Mouse (Mus musculus) myocyte (in vitro differentiated cells): ENCODE measurements around the gene Nudt5. TPM values are rescaled to one million over a fixed set of nuclear protein-coding genes. Genes with fewer than 3 reads are reported as not detected.
A peak's percentile ranks its signal among the peaks of the same experiment; 100 is the strongest.

Experiments used
- H3K27me3 ChIP-seq: one replicate; pipeline ENCODE4 v1.6.1; 2011; ENCODE audit not compliant: control insufficient read depth, insufficient read depth, insufficient read length
- H3K36me3 ChIP-seq: one replicate; pipeline ENCODE4 v1.6.1; 2011; ENCODE audit not compliant: control insufficient read depth, insufficient read depth
- H3K4me2 ChIP-seq: one replicate; pipeline ENCODE4 v1.6.1; 2011; ENCODE audit warnings: low read depth, control low read depth
- H3K4me3 ChIP-seq: one replicate; pipeline ENCODE4 v1.5.1; 2011; ENCODE audit warnings: mild to moderate bottlenecking, control low read depth, moderate library complexity
- H3K79me2 ChIP-seq: one replicate; pipeline ENCODE4 v1.6.1; 2011; ENCODE audit not compliant: control insufficient read depth, insufficient read depth
- H3ac ChIP-seq: one replicate; pipeline ENCODE4 v1.6.1; 2011; ENCODE audit not compliant: control insufficient read depth, insufficient read length
- CEBPB ChIP-seq: IDR thresholded peaks from 2 replicates; pipeline ENCODE4 v1.6.1; 2011; ENCODE audit warnings: mild to moderate bottlenecking, moderate library complexity; ENCODE audit not compliant: poor library complexity, insufficient read depth, severe bottlenecking
- E2F4 ChIP-seq: IDR thresholded peaks from one replicate; pipeline ENCODE4 v1.6.1; 2011; ENCODE audit warnings: mild to moderate bottlenecking, control low read depth, moderate library complexity; ENCODE audit not compliant: insufficient read depth
- MAX ChIP-seq: IDR thresholded peaks from one replicate; pipeline ENCODE4 v1.6.1; 2011; ENCODE audit warnings: low read depth, mild to moderate bottlenecking, control low read depth
- MYOD1 ChIP-seq, 3 experiments: IDR thresholded peaks; one replicate each; pipeline ENCODE4 v1.6.1; 2011; ENCODE audit warnings: control low read depth in 2 of 3, low read depth in 2 of 3, mild to moderate bottlenecking in 2 of 3, moderate library complexity in 1 of 3; ENCODE audit not compliant: insufficient read length in 2 of 3, control insufficient read depth in 1 of 3
- MYOG ChIP-seq, 3 experiments: IDR thresholded peaks; one replicate each; pipeline ENCODE4 v1.6.1; 2011; ENCODE audit warnings: control low read depth in 2 of 3, low read depth in 2 of 3, mild to moderate bottlenecking in 2 of 3; ENCODE audit not compliant: insufficient read length in 2 of 3, control insufficient read depth in 1 of 3, insufficient read depth in 1 of 3
- POLR2A ChIP-seq: IDR thresholded peaks from one replicate; pipeline ENCODE4 v1.6.1; 2011; ENCODE audit warnings: low read depth, mild to moderate bottlenecking, control low read depth, moderate library complexity; ENCODE audit not compliant: insufficient read length
- POLR2AphosphoS2 ChIP-seq: IDR thresholded peaks from one replicate; pipeline ENCODE4 v1.6.1; 2011; ENCODE audit warnings: low read depth, control low read depth; ENCODE audit not compliant: insufficient read length
- REST ChIP-seq: IDR thresholded peaks from one replicate; pipeline ENCODE4 v1.6.1; 2011; ENCODE audit warnings: mild to moderate bottlenecking, control low read depth, moderate library complexity; ENCODE audit not compliant: insufficient read depth, insufficient read length
- SRF ChIP-seq: IDR thresholded peaks from one replicate; pipeline ENCODE4 v1.6.1; 2011; ENCODE audit warnings: low read depth; ENCODE audit not compliant: control insufficient read depth, insufficient read length
- TCF12 ChIP-seq: IDR thresholded peaks from one replicate; pipeline ENCODE4 v1.6.1; 2011; ENCODE audit warnings: mild to moderate bottlenecking, control low read depth; ENCODE audit not compliant: poor library complexity, insufficient read depth, severe bottlenecking
- TCF3 ChIP-seq: IDR thresholded peaks from one replicate; pipeline ENCODE4 v1.6.1; 2011; ENCODE audit warnings: low read depth, control low read depth; ENCODE audit not compliant: insufficient read length
- USF1 ChIP-seq: IDR thresholded peaks from one replicate; pipeline ENCODE4 v1.6.1; 2011; ENCODE audit warnings: low read depth, mild to moderate bottlenecking, control low read depth, moderate library complexity
- polyA plus RNA-seq: library from polyadenylated mRNA; unstranded; fragments of >200 nt; fragmentation: generic; extraction: Trizol; gene quantifications from one replicate; pipeline ENCODE4 v1.2.1, GENCODE M21; 2012; ENCODE audit warnings: missing spikeins

Nudt5 gene
- 38.1 TPM for polyA plus RNA-seq

DNA sequence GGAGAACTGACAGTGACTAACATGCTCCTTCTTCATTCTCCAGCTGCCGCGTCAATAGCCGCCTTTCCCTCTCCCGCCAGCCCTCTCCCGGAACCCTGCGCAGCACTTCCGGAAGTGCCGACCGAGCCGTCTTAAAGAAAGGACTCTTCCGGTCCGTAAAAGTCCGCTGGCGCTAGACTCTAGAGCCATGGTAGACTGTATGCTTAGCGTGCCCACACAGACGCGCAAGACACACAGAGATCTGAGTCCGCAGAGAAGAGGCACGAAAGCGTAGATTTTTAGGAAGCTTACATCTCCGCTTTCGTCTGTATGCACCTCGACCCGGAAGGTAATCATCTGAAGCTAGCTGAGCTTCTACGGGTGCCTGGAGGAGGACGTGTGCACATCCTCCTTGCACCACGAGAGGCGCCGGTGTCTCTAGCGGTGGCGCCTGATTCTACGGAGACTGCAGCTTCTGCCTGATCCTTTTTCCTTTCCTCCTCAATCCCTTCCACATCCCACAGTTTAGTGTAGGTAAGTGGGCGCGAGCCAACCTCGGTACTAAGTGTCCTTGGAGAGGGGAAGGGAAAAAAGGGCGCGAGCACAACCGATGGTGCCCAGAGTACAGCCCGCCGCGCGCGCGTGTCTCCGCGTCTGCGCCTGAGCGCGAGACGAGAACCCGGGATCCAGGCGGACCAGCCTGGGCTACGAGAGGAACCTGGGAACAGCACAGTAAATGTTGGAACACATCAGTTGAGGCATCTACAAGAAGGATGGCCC lies at the start of gene Nudt5, which contains the start of gene Cdc123:
Nudt5 (plus strand) TSS at position 147 of the 759 bp plus-strand sequence.
Cdc123 (minus strand) TSS at position 292 of the 759 bp plus-strand sequence.
- H3ac ChIP-seq, result peak within 1 kb of the TSS; percentile 48
- H3K4me3 ChIP-seq, result peak within 1 kb of the TSS; percentile 79
- TF ChIP-seq TCF12 (no peak), POLR2AphosphoS2 (peak; percentile 81), MYOD1 (IDR thresholded peaks at IDR 0.05; ENCODE audit: control insufficient read depth in 1 of 3, insufficient read length in 2 of 3, low read depth in 2 of 3) (peak in 1 of 3 experiments; percentile 23), USF1 (no peak), REST (no peak), POLR2A (peak; percentile 78), SRF (peak; percentile 41), E2F4 (peak; percentile 69), CEBPB (no peak), TCF3 (no peak), MYOG (IDR thresholded peaks at IDR 0.05; ENCODE audit: control insufficient read depth in 1 of 3, insufficient read depth in 1 of 3, insufficient read length in 2 of 3, low read depth in 2 of 3) (peak in 1 of 3 experiments; percentile 27), MAX (no peak)

DNA sequence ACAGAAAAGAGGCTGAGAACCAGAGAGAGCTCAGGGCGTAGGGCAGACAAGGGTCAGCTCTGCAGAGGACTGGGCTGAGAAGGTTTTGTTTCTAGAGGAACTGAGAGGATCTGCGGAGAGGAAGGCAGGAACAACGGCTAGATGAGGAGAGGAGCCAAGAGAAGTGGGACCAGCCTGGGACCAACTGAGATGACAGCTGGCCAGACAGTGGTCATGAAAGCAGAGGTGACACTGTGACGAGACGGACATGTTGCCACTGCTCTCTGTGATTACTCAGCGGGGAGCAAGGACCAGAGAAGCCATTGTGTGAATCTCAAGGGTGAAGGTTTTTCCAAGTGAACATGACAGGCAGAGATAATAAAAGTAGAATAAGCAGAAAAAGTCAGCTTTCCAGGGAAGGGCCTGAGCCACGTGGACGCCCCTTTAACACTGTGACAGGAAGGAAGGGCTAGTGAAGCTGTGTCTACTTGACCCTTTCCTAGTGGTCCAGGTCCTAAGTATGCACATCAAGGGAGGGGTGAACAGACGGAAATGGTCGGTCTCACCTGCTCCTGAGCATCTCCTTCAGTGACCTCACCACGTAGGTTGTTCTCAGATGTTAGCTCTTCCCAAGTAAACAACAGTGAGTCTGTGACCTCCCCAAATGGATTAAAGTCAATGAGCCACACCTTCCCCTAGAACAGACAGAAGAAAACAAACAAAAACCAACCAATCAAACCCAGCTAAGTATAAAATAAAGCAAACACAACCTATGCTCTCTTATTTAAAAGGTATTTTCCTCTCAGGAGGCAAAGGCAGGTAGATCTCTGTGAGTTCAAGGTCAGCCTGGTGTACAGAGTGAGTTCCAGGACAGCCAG lies 46.8 kb upstream of the Nudt5 start:
- Histone ChIP-seq H3K79me2 (no peaks in the 10 kb centered on the region), H3K36me3 (peaks cover 14% of the 10 kb centered on the region), H3ac (no peak overlapping the region), H3K4me2 (no peak overlapping the region), H3K27me3 (no peaks in the 10 kb centered on the region), H3K4me3 (no peak overlapping the region)
- TF ChIP-seq CEBPB, result no peak
- no peak for TF ChIP-seq E2F4
- no peak for TF ChIP-seq REST
- no peak for TF ChIP-seq TCF3
- no peak for TF ChIP-seq USF1
- TF ChIP-seq MAX, result no peak
- no peak for TF ChIP-seq MYOG (IDR thresholded peaks at IDR 0.05; ENCODE audit: control insufficient read depth in 1 of 3, insufficient read depth in 1 of 3, insufficient read length in 2 of 3, low read depth in 2 of 3)
- TF ChIP-seq SRF, result no peak
- no peak for TF ChIP-seq TCF12
- TF ChIP-seq MYOD1 (IDR thresholded peaks at IDR 0.05; ENCODE audit: control insufficient read depth in 1 of 3, insufficient read length in 2 of 3, low read depth in 2 of 3), result no peak
- no peak for TF ChIP-seq POLR2A
- TF ChIP-seq POLR2AphosphoS2, result no peak

More for the DNA sequence above, at the start of gene Nudt5, which contains the start of gene Cdc123:
- Histone ChIP-seq H3K27me3 (no peaks in the 10 kb centered on the region), H3K4me2 (peak within 1 kb of the TSS; percentile 85), H3K79me2 (peaks cover 58% of the 10 kb centered on the region), H3K36me3 (peaks cover 12% of the 10 kb centered on the region)

DNA sequence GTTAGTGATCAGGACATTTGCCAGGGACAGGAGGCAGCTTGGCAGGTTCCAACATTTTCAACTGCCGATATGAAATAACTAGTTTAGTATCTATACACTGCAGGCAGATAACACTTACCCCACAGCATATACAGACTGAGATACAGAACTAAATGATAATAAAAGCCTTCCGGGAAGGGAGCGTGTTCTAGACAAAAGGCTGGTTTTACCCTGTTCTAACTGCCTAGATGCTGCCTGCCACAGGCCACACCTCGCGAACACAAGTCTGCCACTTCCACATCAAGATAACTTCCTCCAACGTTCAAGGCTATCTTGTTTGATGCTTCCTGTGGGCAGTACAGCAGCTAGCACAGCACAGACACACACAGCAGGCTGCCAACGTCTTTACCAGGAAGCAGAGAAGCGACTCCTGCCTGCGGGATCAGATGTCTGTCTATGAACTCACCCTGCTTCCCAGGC lies 43.6 kb upstream of the Nudt5 start:
- no peaks in the 10 kb centered on the region for H3K27me3 ChIP-seq
- no peaks in the 10 kb centered on the region for H3K79me2 ChIP-seq
- peaks cover 18% of the 10 kb centered on the region for H3K36me3 ChIP-seq
- H3K4me2 ChIP-seq, result no peak overlapping the region
- no peak overlapping the region for H3K4me3 ChIP-seq
- no peak overlapping the region for H3ac ChIP-seq
- TF ChIP-seq REST (no peak), POLR2AphosphoS2 (no peak), MYOD1 (IDR thresholded peaks at IDR 0.05; ENCODE audit: control insufficient read depth in 1 of 3, insufficient read length in 2 of 3, low read depth in 2 of 3) (no peak), MYOG (IDR thresholded peaks at IDR 0.05; ENCODE audit: control insufficient read depth in 1 of 3, insufficient read depth in 1 of 3, insufficient read length in 2 of 3, low read depth in 2 of 3) (no peak), MAX (no peak), TCF12 (no peak), E2F4 (no peak), POLR2A (no peak), CEBPB (no peak), SRF (no peak), TCF3 (no peak), USF1 (no peak)

DNA sequence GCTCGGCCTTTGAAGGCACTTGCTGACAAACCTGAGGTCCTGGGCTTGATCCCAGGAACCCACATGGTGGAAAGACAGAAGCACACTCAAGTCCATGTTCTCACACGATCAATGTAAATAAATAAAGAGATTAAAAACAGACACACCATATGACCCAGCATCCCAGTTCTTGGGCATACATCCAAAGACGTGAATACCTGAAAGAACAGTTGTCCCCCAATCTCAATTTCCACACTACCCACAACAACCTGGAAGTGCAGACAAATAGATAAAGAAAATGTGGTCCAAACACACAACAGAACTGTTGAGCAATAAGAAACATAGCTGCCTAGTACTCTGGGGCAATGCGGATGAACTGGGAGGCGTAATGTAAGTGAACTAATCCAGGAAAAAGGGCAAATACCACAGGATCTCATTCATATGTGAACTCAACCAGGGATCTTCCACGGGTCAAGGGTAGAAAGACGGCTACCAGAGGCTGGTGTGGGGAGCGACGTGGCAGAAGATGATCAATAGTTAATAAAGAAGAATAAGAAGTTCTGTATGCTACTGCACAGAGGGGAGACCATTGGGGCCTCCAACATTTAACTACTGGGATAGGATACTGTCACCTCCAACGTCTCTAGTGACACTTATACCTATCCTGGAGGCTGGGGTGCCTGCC lies 42.8 kb upstream of the Nudt5 start:
- no peak overlapping the region for H3K4me3 ChIP-seq
- no peaks in the 10 kb centered on the region for H3K27me3 ChIP-seq
- no peak overlapping the region for H3K4me2 ChIP-seq
- H3ac ChIP-seq, result no peak overlapping the region
- TF ChIP-seq USF1, result no peak
- TF ChIP-seq MYOG (IDR thresholded peaks at IDR 0.05; ENCODE audit: control insufficient read depth in 1 of 3, insufficient read depth in 1 of 3, insufficient read length in 2 of 3, low read depth in 2 of 3), result no peak
- TF ChIP-seq TCF3, result no peak
- TF ChIP-seq TCF12, result no peak
- TF ChIP-seq SRF, result no peak
- TF ChIP-seq POLR2A, result no peak
- TF ChIP-seq E2F4, result no peak
- no peak for TF ChIP-seq MAX
- no peak for TF ChIP-seq CEBPB
- no peak for TF ChIP-seq REST
- no peak for TF ChIP-seq MYOD1 (IDR thresholded peaks at IDR 0.05; ENCODE audit: control insufficient read depth in 1 of 3, insufficient read length in 2 of 3, low read depth in 2 of 3)
- no peak for TF ChIP-seq POLR2AphosphoS2
- peaks cover 18% of the 10 kb centered on the region for H3K36me3 ChIP-seq
- no peaks in the 10 kb centered on the region for H3K79me2 ChIP-seq
